Mouse (Mus musculus) frontal cortex, adult (tissue): ENCODE data around the gene Purb.
"Not testable (repeated sequence)": the region's sequence is repeated elsewhere in the genome, so short reads cannot be mapped to it uniquely, and the experiment has no call there.

ENCODE experiments used
- ATAC-seq: cut with Nextera tagmentation; 2 replicates; pipeline ENCODE4 v1.9.2; 2017; ENCODE audit warnings: mild to moderate bottlenecking, moderate library complexity, mixed read lengths; ENCODE audit not compliant: low TSS enrichment

The Purb gene

GRCm38 (mm10) chr11:6444077-6444853 is 31.5 kb downstream of the Purb start, which contains the start of gene H2afv:
TSS of gene H2afv (minus strand) at chr11:6444443.
- peak; percentile 99 for ATAC-seq

- ATAC-seq = no peak
These were observed 32.0 kb downstream of the Purb start for GRCm38 (mm10) chr11:6443727-6444076.

- no peak for ATAC-seq
These were observed 32.6 kb downstream of the Purb start for GRCm38 (mm10) chr11:6443102-6443501.

GRCm38 (mm10) chr11:6442566-6442965 is 33.2 kb downstream of the Purb start:
- no peak for ATAC-seq

- no peak for ATAC-seq
These were observed 35.5 kb downstream of the Purb start for GRCm38 (mm10) chr11:6440171-6440570.

GRCm38 (mm10) chr11:6437667-6438066 is 38.0 kb downstream of the Purb start:
- ATAC-seq = no peak

GRCm38 (mm10) chr11:6436442-6436841 is 39.3 kb downstream of the Purb start:
- ATAC-seq = peak; percentile 73

- ATAC-seq = no peak
These were observed 45.5 kb downstream of the Purb start for GRCm38 (mm10) chr11:6430186-6430585.

- ATAC-seq = no peak
These were observed 54.9 kb downstream of the Purb start for GRCm38 (mm10) chr11:6420722-6421350.

- no peak for ATAC-seq
These were observed 55.4 kb downstream of the Purb start for GRCm38 (mm10) chr11:6420283-6420703.

- not testable (repeated sequence) for ATAC-seq
These were observed 56.6 kb downstream of the Purb start for GRCm38 (mm10) chr11:6419156-6419555.

- ATAC-seq = no peak
These were observed 57.0 kb downstream of the Purb start for GRCm38 (mm10) chr11:6418751-6419150.
